Mouse (Mus musculus): ENCODE data around the gene Myl4. TPM values are rescaled to one million over a fixed set of nuclear protein-coding genes. Genes with fewer than 3 reads are reported as not detected.

Gene Myl4
- polyA plus RNA-seq, 1 experiment from 2014 or later, result 8.7 TPM

Other genes with a start within 250 kb of the Myl4 start
- gene Kansl1, start 81.8 kb upstream of the Myl4 start, polyA plus RNA-seq (2015; fragmentation: Nextera tagmentation; extraction: Ambion mirVana), result 5.2 and 5.6 TPM in 2 replicates
- gene Cdc27, start within 50 bp of the Myl4 start, polyA plus RNA-seq (2015; fragmentation: Nextera tagmentation; extraction: Ambion mirVana), result 17.5 and 18.1 TPM in 2 replicates
- gene Itgb3, start 57.3 kb downstream of the Myl4 start, polyA plus RNA-seq (2015; fragmentation: Nextera tagmentation; extraction: Ambion mirVana), result 13.8 and 16.0 TPM in 2 replicates
- 0.05 and 0.06 TPM in 2 replicates for gene Gm11639, start 135.0 kb downstream of the Myl4 start, polyA plus RNA-seq (2015; fragmentation: Nextera tagmentation; extraction: Ambion mirVana)

Measured in liver, embryonic 16.5 days (tissue).